Mouse (Mus musculus) lung, postnatal 0 days (tissue): ENCODE measurements around the gene Emilin2.
"Not testable (repeated sequence)": the region's sequence is repeated elsewhere in the genome, so short reads cannot be mapped to it uniquely, and the experiment has no call there.

Source experiments
- CTCF ChIP-seq: IDR thresholded peaks from 2 replicates; pipeline ENCODE4 v1.5.1; 2016; ENCODE audit warnings: antibody characterized with exemption, mild to moderate bottlenecking
- EP300 ChIP-seq: IDR thresholded peaks from 2 replicates; pipeline ENCODE4 v1.6.1; 2016; ENCODE audit warnings: antibody characterized with exemption, mild to moderate bottlenecking, control low read depth

GRCm38 (mm10) chr17:71320731-71321130 is 9.0 kb upstream of the Emilin2 start:
- TF ChIP-seq EP300, CTCF: not testable (repeated sequence)
